Mouse (Mus musculus): ENCODE measurements around the gene Xirp1.

DNA sequence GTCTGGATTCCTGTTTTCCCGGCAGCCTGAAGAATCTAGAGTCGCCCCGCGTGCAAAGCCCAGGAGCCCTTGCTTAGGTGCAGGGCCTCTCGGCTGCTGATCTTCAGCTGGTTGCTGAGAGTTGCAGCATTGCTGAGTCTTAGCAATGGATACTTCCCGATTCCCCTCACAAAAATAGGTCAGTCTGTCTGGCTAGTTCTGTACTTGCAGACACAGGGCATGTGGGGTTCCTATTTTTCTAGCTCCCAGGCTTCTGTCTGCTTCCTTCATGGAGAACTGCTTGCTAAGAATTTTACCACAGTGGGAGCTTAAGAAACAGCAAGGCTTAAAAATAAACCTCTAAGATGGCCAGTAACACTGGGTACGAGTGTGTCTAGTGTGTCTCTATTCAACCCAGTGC is 14.0 kb upstream of the Xirp1 start:
- TF ChIP-seq CTCF (IDR thresholded peaks at IDR 0.05; ENCODE audit: low read depth) (no peak), EP300 (IDR thresholded peaks at IDR 0.05; ENCODE audit: low read depth) (no peak)
